Mouse (Mus musculus) ES-E14 (cell line): ENCODE data around the gene Gusb.

Experiments
- MAFK ChIP-seq: IDR thresholded peaks from 2 replicates; pipeline ENCODE4 v1.6.1; 2014; ENCODE audit warnings: mild to moderate bottlenecking, low read depth, low read length, inconsistent platforms; ENCODE audit not compliant: insufficient read depth
- ZC3H11A ChIP-seq: IDR thresholded peaks from 2 replicates; pipeline ENCODE4 v1.6.1; 2012; ENCODE audit warnings: low read depth, mild to moderate bottlenecking, inconsistent platforms, low read length, borderline replicate concordance
- ZNF384 ChIP-seq: IDR thresholded peaks from 2 replicates; pipeline ENCODE4 v1.6.1; 2012; ENCODE audit warnings: low read depth, low read length, inconsistent platforms

DNA sequence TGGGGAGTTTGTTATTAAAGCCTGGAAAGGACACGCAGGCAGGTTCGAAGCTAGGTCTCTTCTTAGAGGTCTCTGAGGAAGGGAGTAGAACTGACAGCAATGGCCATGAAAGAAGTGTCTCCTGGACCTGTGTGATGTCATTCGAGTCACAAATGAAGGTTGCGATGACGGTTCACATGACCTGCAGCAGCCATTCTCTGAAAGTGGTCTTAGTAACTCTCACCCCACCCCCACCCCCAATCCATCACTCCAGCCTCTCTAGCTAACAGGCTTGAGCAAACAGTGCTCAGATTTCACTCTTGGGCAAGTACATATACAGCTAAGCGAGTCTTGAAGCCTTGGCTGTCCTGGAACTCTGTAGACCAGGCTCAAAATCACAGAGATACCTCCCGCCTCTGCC lies 380 bp upstream of the Gusb start:
- TF ChIP-seq MAFK (no peak), ZNF384 (no peak), ZC3H11A (no peak)
